Mouse (Mus musculus) left cerebral cortex, adult 2 months (tissue): ENCODE measurements around the gene Fbln7. TPM values are rescaled to one million over a fixed set of nuclear protein-coding genes. Genes with fewer than 3 reads are reported as not detected.

Experiments used
- DNase-seq, 2 experiments: peaks; one replicate each; pipeline ENCODE4 v3.0.0; 2021 to 2022; ENCODE audit warnings: low spot score in 2 of 2, mixed read lengths in 1 of 2; ENCODE audit errors: extremely low spot score in 1 of 2
- H3K27ac ChIP-seq: fragments of 200-600 bp; 2 replicates; pipeline ENCODE4 v1.8.1; 2022
- H3K4me3 ChIP-seq: fragments of 200-600 bp; 2 replicates; pipeline ENCODE4 v1.8.1; 2022
- CTCF ChIP-seq: fragments of 200-600 bp; IDR thresholded peaks from 2 replicates; pipeline ENCODE4 v1.8.1; 2022; ENCODE audit warnings: antibody characterized with exemption, mild to moderate bottlenecking, moderate library complexity
- intact Hi-C: fragments of 180-260 bp; cut with DNase I; formaldehyde crosslinking; loops from one replicate; pipeline ENCODE4 v1.15.1; 2025
- microRNA-seq, 2 experiments: library from miRNA; unstranded; fragments of <30 nt; microRNA quantifications; one replicate each; pipeline ENCODE4 v1.2.0; 2021
- total RNA-seq, 2 experiments: library from RNA; stranded (reverse); gene quantifications; 2 replicates each; pipeline ENCODE4 v1.2.3; 2021

Gene Fbln7
- total RNA-seq, 2 experiments from 2014 or later: 2.4 to 2.5 TPM

GRCm38 (mm10) chr2:128930704-128931103, 67.9 kb downstream of the Fbln7 start:
- Histone ChIP-seq H3K27ac (no peak overlapping the region), H3K4me3 (no peak overlapping the region)
- no peak for TF ChIP-seq CTCF
- DNase-seq: no peak
- intact Hi-C loops: no loop called here

DNA sequence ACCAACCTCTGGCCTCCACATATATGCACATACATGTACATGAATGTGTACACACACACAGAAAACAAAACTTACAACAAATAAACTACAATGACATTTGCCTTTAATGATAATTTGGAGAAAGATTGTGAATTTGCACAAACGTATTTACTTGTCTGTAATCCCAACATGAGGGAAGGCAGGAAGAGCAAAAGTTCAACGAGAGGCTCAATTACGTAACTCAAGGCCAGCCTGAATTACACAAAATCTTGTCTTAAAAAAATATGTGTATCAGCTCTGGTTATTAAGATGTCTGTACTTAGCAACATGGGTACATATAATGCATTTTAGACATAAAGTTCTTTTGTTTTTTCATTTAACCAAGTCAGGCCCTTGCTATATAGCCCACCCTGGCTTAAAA, 73.5 kb downstream of the Fbln7 start:
- DNase-seq: no peak
- H3K27ac ChIP-seq: no peak overlapping the region
- intact Hi-C loops: no loop called here
- no peak overlapping the region for H3K4me3 ChIP-seq
- TF ChIP-seq CTCF: no peak

DNA sequence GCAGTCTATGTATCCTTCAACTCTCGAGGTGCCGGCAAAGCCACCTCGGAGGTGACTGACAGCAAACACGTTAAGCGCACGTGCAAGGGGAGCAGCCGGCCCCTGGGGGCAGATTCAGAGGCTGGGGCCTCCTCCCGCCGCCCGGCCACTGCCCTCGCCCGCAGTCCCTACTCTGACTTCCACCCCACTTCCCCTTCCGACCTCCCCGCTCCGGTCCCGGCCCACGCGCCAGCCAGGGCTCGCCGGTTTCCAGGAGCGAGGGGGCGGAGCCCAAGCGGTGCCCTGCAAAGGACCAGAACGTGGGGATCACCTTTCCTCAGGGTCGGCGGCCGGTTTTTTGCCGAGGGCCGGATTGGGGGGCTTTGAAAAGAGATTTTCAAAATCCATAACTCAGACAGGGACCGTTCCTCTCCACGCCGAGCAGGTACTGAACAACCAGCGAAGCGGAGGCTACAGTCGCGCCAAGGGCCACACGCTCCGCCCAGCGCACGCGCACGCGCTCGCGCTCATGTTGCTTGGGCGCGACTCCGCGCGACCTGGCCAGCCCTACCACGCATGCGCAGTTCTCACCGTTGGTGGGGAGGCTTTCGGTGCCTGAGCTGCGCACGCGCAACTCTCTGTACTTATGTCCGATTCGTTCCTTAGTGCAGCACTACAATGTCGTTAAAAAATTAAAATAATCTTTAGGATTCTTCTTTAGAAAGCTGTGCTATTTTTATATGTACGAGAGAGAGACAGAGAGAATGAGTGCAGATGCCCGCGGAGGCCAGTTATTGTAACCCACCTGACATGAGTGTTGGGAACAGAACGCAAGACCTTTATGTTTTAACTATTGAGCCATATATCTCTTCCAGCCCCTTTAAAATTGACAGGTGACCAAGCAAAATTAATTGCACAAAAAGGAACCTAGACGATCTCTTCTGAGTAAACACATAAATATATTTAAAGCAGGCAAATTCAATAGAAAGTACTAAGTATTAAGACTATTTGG, 81.1 kb downstream of the Fbln7 start, which contains the start of gene Zc3h8:
Gene Zc3h8 (minus strand): TSS at position 540 of the 991 bp plus-strand sequence.
- intact Hi-C loops: loop anchor here (2.0 to 10.0 kb wide), 4 partner anchors 25 to 491 kb away; partner anchors contain the start of genes Anapc1 and Slc20a1
- no peak for TF ChIP-seq CTCF

More for the DNA sequence above, 81.1 kb downstream of the Fbln7 start, which contains the start of gene Zc3h8:
- peak; percentile 96 to 97 for DNase-seq
- H3K4me3 ChIP-seq: peak within 1 kb of the TSS; percentile 88
- H3K27ac ChIP-seq: peak within 1 kb of the TSS; percentile 88

Small RNA genes lying within 50 kb of the gene (microRNA-seq; reads per million reads assigned to microRNA genes)
- gene Gm22859: 0 reads per million in 2 experiments

Other genes starting within 250 kb of the Fbln7 start
- gene Anapc1, start 175.6 kb upstream of the Fbln7 start, total RNA-seq: 10 to 100 TPM; 60.5 to 65.4 TPM
- gene Mertk, start 164.0 kb upstream of the Fbln7 start, total RNA-seq: 10 to 100 TPM; 29.6 to 35.1 TPM
- 10 to 100 TPM; 31.6 to 36.5 TPM for gene Tmem87b, start 44.9 kb upstream of the Fbln7 start, total RNA-seq
- 1 to 10 TPM; 6.8 to 7.1 TPM for gene Zc3h8, start 81.1 kb downstream of the Fbln7 start, total RNA-seq
- gene Zc3h6, start 104.4 kb downstream of the Fbln7 start, total RNA-seq: 10 to 100 TPM; 14.4 to 19.8 TPM
- 1 to 10 TPM; 5.0 to 5.4 TPM for gene Gm10762, start 104.7 kb downstream of the Fbln7 start, total RNA-seq
- gene Vinac1, start 185.2 kb downstream of the Fbln7 start, total RNA-seq: under 1 TPM in 1 of 2 experiments, not detected in 1; 0.25 TPM
- 10 to 100 TPM; 64.0 to 70.2 TPM for gene Ttl, start 203.0 kb downstream of the Fbln7 start, total RNA-seq
- 10 to 100 TPM; 23.5 to 27.7 TPM for gene Polr1b, start 238.0 kb downstream of the Fbln7 start, total RNA-seq